Mouse (Mus musculus) megakaryocyte-erythroid progenitor cell, adult 5-6 weeks (primary cell): ENCODE results near the gene Itpkc. TPM values are rescaled to one million over a fixed set of nuclear protein-coding genes. Genes with fewer than 3 reads are reported as not detected.

Source experiments
- ATAC-seq: replicated peaks from 2 replicates; pipeline ENCODE4 v1.8.0; 2016; ENCODE audit warnings: mild to moderate bottlenecking, inconsistent platforms; ENCODE audit not compliant: severe bottlenecking, poor library complexity, low FRiP score, low TSS enrichment
- total RNA-seq, 2 experiments: library from RNA; stranded (forward) in 1 of 2; stranded (reverse) in 1 of 2; fragments of 200-1000, 215-1000 nt in 1 of 2; fragments of >200 nt in 1 of 2; fragmentation: Nextera tagmentation in 1 of 2; gene quantifications; 2 replicates each; pipeline ENCODE4 v1.2.3; 2014 to 2017

The Itpkc gene
- total RNA-seq, 2 experiments from 2014 or later = 2.3 to 5.9 TPM

DNA sequence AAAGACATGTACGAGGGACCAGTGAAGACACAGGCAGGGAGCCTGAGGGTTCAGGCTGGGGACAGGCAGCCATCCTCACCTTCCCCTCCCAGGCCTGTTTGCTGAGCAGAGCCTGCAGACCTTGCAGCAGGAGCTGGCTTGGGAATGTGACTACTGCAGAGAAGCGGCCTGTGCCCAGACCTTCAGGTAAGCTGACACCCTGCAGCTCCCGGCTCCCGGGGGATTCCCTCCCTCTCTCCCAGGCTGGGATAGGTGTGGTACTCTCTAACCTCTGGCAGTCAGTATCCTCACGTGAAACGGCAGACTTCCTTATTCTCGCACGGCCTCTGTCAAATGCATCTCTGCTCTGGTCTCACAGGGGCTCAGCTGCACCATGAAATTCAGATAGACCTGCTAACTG lies 14.8 kb upstream of the Itpkc start:
- no peak for ATAC-seq

- ATAC-seq = no peak
These were observed 10.1 kb upstream of the Itpkc start for GRCm38 (mm10) chr7:27238568-27238967.

- no peak for ATAC-seq
These were observed 9.1 kb upstream of the Itpkc start for GRCm38 (mm10) chr7:27237527-27237926.

- no peak for ATAC-seq
These were observed 7.3 kb upstream of the Itpkc start for GRCm38 (mm10) chr7:27235726-27236125.

GRCm38 (mm10) chr7:27233300-27233699 lies 4.8 kb upstream of the Itpkc start:
- no peak for ATAC-seq

- peak; percentile 93 for ATAC-seq
These were observed 4.4 kb upstream of the Itpkc start, which contains the start of gene Coq8b for GRCm38 (mm10) chr7:27232781-27233281. TSS of gene Coq8b (plus strand) at chr7:27233023.

DNA sequence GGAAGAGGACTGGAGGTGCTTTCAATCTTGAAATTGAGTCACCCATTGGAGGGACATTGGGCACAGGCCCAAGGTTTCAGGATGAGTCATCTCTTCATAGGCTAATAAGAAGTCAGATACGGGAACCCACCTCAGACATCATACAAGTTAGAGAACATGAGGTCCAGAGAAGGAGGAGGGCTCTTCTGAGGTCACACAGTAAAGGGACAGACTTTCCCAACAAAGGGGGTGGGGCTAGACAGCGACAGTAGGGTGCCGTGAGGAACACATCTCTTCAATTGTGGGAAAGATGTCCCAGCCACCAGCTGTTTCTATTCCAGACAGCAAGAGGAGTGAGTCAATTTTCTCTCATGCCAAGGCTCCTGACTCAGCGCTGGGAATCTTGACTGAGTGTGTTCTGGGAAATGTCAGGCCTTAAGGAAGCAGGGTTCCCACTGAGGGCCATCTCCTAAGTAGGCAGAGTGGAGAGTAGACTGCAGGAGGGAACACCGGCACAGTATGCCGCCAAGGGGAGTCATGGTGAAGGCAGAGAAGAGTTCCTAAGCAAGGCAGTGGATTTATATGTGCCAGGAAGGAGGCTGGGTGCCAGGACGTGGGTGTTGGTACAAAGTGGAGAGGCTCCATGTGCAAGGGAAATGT lies 3.4 kb upstream of the Itpkc start:
- no peak for ATAC-seq

DNA sequence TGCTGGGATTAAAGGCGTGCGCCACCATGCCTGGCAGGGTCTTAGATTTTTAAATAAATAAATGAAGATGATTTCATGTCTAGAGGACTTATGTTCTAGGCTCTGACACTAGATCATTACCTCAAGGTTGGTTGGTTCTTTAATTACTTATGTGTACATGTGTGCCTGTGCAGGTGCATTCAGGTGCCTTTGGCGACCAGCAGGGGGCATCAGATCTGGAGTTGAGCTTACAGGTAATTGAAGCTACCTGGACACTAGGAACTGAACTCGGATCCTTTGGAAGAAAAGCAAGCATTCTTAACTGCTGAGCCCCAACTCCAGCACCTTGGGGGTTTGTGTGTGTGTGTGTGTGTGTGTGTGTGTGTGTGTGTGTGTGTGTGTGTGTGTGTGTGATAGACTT lies 2.3 kb upstream of the Itpkc start:
- no peak for ATAC-seq

DNA sequence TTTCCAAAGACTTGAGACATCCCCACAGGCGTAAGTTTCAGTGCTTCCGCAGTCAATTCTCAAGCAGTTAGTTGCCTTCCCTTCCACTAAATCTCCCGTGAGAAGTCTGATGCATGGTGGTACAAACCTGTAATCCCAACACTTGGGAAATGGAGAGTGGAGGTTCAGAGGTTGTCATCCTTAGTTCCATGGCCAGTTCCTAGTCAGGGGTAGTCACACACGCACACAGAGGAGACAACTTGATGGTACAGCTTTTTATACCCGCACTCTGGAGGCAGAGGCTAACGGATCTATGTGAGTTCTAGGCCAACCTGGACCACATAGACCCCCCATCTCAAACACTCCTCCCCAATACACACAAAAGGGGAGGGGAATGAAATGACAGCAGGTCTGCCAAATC lies 404 bp upstream of the Itpkc start:
- ATAC-seq = 0 out of 2 replicates have a peak, but pooled peaks have one; percentile 4

DNA sequence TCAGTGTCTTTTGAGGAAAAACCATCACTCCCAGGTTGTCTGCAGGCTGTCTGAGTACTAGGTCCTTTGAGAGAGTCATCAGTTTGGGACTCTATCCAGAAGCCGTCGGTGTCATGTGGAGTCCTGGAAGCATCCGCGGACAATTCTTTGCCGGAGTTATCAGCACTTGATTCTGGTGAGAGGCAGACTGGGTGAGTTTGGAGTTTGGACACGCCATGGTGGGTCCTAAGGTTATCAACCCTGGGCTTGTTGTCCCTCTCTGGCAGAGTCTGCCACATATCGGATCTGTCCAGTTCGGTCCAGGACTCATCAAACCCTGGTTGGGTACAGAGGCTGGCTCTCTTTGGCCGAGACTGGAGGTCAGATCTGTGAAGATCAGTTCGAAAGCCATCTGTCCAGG lies 785 bp downstream of the Itpkc start:
- ATAC-seq = 0 out of 2 replicates have a peak, but pooled peaks have one; percentile 8

GRCm38 (mm10) chr7:27227276-27227675 lies 1.2 kb downstream of the Itpkc start:
- ATAC-seq = no peak

DNA sequence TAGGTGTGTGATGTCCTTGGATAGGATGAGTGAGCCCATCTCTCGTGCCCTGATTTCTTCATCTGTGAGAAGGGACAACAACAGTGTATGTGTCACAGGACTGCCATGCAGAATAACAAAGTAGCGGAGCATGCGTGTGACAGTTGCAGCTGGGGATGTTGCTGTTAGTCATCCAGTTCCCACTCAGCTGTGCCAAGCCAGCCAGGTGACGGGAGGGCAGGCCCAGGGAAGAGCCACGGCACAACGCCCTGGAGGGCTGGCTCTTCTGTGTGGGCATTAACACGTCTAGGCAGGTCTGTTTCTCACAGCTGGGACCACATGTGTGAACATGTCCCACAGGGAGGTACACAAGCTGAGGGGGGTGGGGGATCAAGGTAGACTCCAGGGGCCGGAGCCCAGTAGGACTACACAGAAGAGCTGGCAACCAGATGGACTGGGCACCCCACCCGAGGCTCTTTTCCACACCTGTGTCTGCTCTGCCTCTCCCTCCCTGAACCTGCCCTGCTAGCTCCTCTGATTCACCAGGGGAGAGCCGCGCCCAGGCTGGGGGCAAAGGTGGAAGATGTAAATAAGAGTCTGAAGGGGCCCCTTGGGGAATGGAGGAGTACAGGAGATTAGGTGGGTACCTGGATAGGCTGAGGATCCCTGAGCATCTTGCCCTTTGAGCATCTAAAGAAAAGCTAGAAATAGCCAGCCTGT lies 3.4 kb downstream of the Itpkc start:
- ATAC-seq = no peak

DNA sequence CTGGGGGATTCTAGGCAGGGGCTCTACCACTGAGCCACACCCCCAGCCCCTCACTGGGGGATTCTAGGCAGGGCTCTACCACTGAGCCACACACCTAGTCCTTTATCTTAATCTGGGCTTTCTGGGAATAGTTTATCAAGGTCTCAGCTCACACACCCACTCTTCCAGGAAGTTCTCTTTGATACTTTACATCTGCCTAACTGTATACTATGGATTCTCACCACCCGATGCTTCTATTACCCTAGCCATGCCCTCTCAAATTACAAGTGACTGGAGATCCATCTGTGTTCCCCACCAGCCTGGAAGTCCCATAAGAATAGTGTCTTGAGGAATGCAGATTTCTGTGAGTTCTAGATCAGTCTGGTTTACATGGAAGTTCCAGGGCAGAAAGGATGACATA lies 5.9 kb downstream of the Itpkc start:
- no peak for ATAC-seq

- no peak for ATAC-seq
These were observed 6.5 kb downstream of the Itpkc start for GRCm38 (mm10) chr7:27221939-27222338.

DNA sequence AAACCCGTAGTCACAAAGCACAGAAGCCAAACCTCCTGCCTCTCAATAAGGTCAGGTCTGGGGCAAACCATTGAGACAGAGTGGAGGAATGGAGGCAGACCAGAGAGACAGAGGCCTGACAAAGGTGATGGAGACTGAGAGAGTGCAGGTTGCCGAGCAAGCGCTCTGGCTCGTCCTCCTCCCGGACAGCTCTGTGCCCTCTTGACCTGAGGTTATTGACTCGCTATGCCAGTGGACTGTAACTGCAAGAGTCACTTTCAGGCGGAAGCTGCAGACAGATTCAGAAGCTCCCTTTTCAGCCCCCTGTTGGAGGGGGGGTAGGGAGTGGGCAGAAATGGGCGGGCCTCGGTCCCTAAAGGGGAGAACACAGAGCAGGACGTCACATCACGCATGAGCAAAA lies 8.5 kb downstream of the Itpkc start:
- no peak for ATAC-seq

DNA sequence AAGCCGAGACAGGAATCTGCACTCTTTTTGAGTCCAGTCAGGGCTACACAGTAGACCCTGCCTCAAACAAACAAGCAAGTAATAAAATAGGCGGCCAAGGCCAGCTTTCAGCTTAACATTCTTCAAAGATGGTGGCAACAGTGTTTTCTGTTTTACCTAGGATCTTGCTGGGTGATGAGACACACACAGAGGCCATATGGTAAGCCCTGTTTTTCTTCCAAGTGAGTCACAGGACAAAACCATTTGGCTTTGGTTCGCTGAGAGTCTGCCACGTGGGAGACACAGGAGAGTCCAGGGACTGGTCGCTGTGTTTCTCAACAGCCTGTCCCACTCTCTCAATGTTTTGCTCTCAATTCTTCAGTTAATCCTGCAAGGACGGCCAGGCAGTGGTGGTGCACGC lies 9.9 kb downstream of the Itpkc start:
- no peak for ATAC-seq

DNA sequence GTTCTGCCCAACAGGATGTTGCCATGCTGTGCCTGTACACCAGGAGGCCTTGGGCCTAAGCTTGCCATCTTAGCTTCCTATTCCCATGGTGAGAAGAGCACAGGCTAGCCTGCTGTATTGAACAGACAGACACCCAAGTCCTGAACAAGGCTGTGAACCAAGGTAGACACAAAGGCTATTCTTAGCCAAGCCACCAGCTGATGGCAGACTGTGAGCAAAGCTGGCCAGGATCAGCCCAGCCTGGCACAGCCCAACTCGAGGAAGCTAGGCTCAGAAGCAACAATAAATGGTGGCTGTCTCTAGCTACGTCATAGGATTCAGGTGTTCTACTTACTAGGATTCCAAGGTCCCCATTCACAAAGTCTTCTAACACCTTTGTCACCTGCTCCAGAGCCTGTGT lies 15.8 kb downstream of the Itpkc start:
- no peak for ATAC-seq

GRCm38 (mm10) chr7:27203730-27204449 lies 24.6 kb downstream of the Itpkc start:
- ATAC-seq = no peak

DNA sequence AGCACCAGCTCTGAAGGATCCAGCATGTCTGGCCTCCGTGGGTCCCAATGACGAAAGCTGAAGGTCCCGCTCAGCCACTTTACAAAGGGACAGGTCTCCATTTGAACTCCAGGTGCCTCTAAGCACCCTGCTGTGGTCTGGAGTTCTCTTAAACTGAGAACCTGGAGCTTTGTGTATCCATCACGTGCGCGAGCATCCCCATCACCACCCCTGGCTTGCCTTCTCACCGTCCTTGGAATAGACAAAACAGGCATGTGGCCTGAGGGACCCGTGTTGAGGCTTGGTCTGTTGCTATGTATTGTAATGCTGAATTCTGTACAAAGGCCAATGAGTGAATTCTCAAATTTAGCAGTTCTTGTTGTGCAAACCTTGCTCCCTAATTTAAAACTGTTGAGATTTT lies 29.7 kb downstream of the Itpkc start:
- no peak for ATAC-seq

- ATAC-seq = no peak
These were observed 30.1 kb downstream of the Itpkc start for GRCm38 (mm10) chr7:27198355-27198754.
